Mouse (Mus musculus): ENCODE data around the gene Psap.
A peak's percentile ranks its signal among the peaks of the same experiment; 100 is the strongest.

The Psap gene

GRCm38 (mm10) chr10:60350077-60350804, 72.8 kb downstream of the Psap start:
- no peak for DNase-seq

- peak; percentile 89 to 97 for DNase-seq
Measured at GRCm38 (mm10) chr10:60350805-60351167, 73.4 kb downstream of the Psap start.

- DNase-seq = no peak
Measured at GRCm38 (mm10) chr10:60351248-60351647, 73.8 kb downstream of the Psap start.

DNA sequence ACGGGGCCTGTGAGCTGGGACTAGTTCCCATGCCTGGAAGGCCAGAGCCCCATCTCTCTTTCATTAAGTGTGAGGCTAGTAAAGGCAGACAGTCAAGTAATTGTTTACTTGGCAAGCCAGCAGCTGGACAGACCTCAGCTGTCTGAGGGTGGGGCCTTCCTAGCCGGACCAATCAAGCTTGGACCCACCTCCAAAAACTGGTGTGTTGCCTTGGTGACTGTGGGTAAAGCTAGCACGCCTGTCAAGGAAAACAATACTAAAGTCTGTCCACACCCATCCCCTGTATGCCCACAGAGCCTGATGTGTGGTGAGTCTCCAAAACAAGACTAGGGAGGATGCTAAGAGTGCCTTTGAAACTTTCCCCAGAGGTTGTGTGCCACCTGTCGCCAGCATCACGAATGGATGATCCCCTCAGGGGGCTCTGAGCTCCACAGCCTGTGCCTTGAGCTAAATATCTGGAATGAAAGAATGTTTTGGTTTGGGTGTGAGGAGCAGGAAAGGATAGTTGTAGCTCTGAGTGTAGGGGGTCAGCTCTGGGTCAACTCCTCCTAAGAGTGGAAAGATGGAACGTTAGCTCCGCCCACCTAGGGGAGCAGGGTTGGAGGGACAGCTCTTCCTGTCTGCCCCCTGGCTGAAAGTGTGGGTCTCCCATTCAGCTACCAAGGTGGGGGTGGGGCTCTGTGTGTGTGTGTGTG, 74.5 kb downstream of the Psap start:
- DNase-seq = peak in 1 of 2 experiments; percentile 51
